Mouse (Mus musculus) kidney, embryonic 16.5 days (tissue): Measurements from ENCODE around the gene Atad3a. TPM values are rescaled to one million over a fixed set of nuclear protein-coding genes. Genes with fewer than 3 reads are reported as not detected.
"Not testable (repeated sequence)": the region's sequence is repeated elsewhere in the genome, so short reads cannot be mapped to it uniquely, and the experiment has no call there.

Source experiments
- ATAC-seq: fragments of 200-750 bp; cut with Nextera tagmentation; 2 replicates; pipeline ENCODE4 v1.8.0; 2017; ENCODE audit warnings: moderate TSS enrichment; ENCODE audit not compliant: low FRiP score, low TSS enrichment
- H3K27ac ChIP-seq: fragments of 300-500 bp; sonication (generic); 2 replicates; pipeline ENCODE4 v1.5.1; 2014; ENCODE audit warnings: low read length
- H3K27me3 ChIP-seq: fragments of 300-500 bp; sonication (generic); 2 replicates; pipeline ENCODE4 v1.6.1; 2014; ENCODE audit warnings: low read length, control low read depth, mixed read lengths; ENCODE audit not compliant: insufficient read depth
- H3K36me3 ChIP-seq: fragments of 300-500 bp; sonication (generic); 2 replicates; pipeline ENCODE4 v1.6.1; 2014; ENCODE audit warnings: low read length, control low read depth, mixed read lengths; ENCODE audit not compliant: insufficient read depth
- H3K4me1 ChIP-seq: fragments of 300-500 bp; sonication (generic); 2 replicates; pipeline ENCODE4 v1.6.1; 2014; ENCODE audit warnings: low read length, control low read depth, mixed read lengths; ENCODE audit not compliant: insufficient read depth
- H3K4me2 ChIP-seq: fragments of 300-500 bp; sonication (generic); replicated peaks from 2 replicates; pipeline ENCODE4 v1.6.1; 2014; ENCODE audit warnings: low read depth, low read length
- H3K4me3 ChIP-seq: fragments of 300-500 bp; sonication (generic); 2 replicates; pipeline ENCODE4 v1.5.1; 2014; ENCODE audit warnings: mild to moderate bottlenecking, low read length
- H3K9ac ChIP-seq: fragments of 300-500 bp; sonication (generic); replicated peaks from 2 replicates; pipeline ENCODE4 v1.6.1; 2014; ENCODE audit warnings: low read length
- H3K9me3 ChIP-seq: fragments of 300-500 bp; sonication (generic); 2 replicates; pipeline ENCODE4 v1.6.1; 2016; ENCODE audit warnings: low read length, control low read depth
- WGBS: fragments of 180-500 bp; shearing (Covaris S2); extraction: QIAGEN DNeasy Blood & Tissue Kit; methylation state at CpG from one replicate; pipeline ENCODE4 v1.1.7; 2014; 5-methylcytosine and 5-hydroxymethylcytosine counted together
- polyA plus RNA-seq: library from polyadenylated mRNA; unstranded; fragments of >200 nt; fragmentation: Nextera tagmentation; extraction: Ambion mirVana; gene quantifications from 2 replicates; pipeline ENCODE4 v1.2.1, GENCODE M21; 2015

Atad3a gene
- polyA plus RNA-seq, 1 experiment from 2014 or later: 142 TPM

- not testable (repeated sequence) for H3K9me3 ChIP-seq, H3K4me3 ChIP-seq, H3K9ac ChIP-seq, H3K27ac ChIP-seq, ATAC-seq, H3K36me3 ChIP-seq, H3K27me3 ChIP-seq, H3K4me2 ChIP-seq
- WGBS: 77% methylated on average over 4 of the region's 4 CpGs
- peaks cover 21% of the 10 kb centered on the region for H3K4me1 ChIP-seq
Observed at GRCm38 (mm10) chr4:155788833-155789232, 27.9 kb upstream of the Atad3a start.

GRCm38 (mm10) chr4:155788300-155788699, 27.4 kb upstream of the Atad3a start:
- Histone ChIP-seq H3K9me3 (no peaks in the 10 kb centered on the region), H3K27ac (no peak overlapping the region), H3K4me2 (no peak overlapping the region), H3K9ac (no peak overlapping the region), H3K36me3 (no peaks in the 10 kb centered on the region), H3K27me3 (no peaks in the 10 kb centered on the region), H3K4me1 (peaks cover 24% of the 10 kb centered on the region), H3K4me3 (no peak overlapping the region)
- ATAC-seq: no peak
- 90% methylated on average over 3 of the region's 3 CpGs for WGBS

- Histone ChIP-seq H3K4me1 (peaks cover 15% of the 10 kb centered on the region), H3K27me3 (no peaks in the 10 kb centered on the region), H3K9me3 (no peaks in the 10 kb centered on the region), H3K4me3 (peak within 1 kb of the TSS; percentile 56), H3K9ac (peak within 1 kb of the TSS; percentile 80), H3K4me2 (peak within 1 kb of the TSS; percentile 75), H3K27ac (no peak within 1 kb of the TSS), H3K36me3 (no peaks in the 10 kb centered on the region)
- ATAC-seq: no peak
- WGBS: 72% methylated on average over 5 of the region's 5 CpGs
Observed at GRCm38 (mm10) chr4:155785819-155786218, 24.9 kb upstream of the Atad3a start, which contains the start of gene Tmem88b. TSS of gene Tmem88b (minus strand) at chr4:155785874.

GRCm38 (mm10) chr4:155785246-155785645, 24.4 kb upstream of the Atad3a start:
- no peak overlapping the region for H3K27ac ChIP-seq
- no peak for ATAC-seq
- no peak overlapping the region for H3K4me2 ChIP-seq
- no peak overlapping the region for H3K4me3 ChIP-seq
- H3K9me3 ChIP-seq: no peaks in the 10 kb centered on the region
- no peaks in the 10 kb centered on the region for H3K27me3 ChIP-seq
- peaks cover 15% of the 10 kb centered on the region for H3K4me1 ChIP-seq
- 81% methylated on average over 10 of the region's 10 CpGs for WGBS
- H3K9ac ChIP-seq: no peak overlapping the region
- H3K36me3 ChIP-seq: no peaks in the 10 kb centered on the region

- peak overlapping the region; percentile 80 for H3K9ac ChIP-seq
- no peaks in the 10 kb centered on the region for H3K9me3 ChIP-seq
- H3K27me3 ChIP-seq: no peaks in the 10 kb centered on the region
- H3K4me2 ChIP-seq: peak overlapping the region; percentile 75
- peaks cover 15% of the 10 kb centered on the region for H3K4me1 ChIP-seq
- H3K36me3 ChIP-seq: no peaks in the 10 kb centered on the region
- H3K27ac ChIP-seq: peak overlapping the region; percentile 66
- H3K4me3 ChIP-seq: peak overlapping the region; percentile 56
- WGBS: under 1% methylated on average over 52 of the region's 52 CpGs
- peak; percentile 90 for ATAC-seq
Observed at GRCm38 (mm10) chr4:155784081-155784701, 23.3 kb upstream of the Atad3a start.

- Histone ChIP-seq H3K36me3 (no peaks in the 10 kb centered on the region), H3K4me2 (peak overlapping the region; percentile 75), H3K9ac (peak overlapping the region; percentile 80), H3K4me1 (peaks cover 15% of the 10 kb centered on the region), H3K9me3 (no peaks in the 10 kb centered on the region), H3K27me3 (no peaks in the 10 kb centered on the region), H3K27ac (no peak overlapping the region; the same call in 1 of the 2 replicates), H3K4me3 (peak overlapping the region; percentile 56)
- ATAC-seq: no peak
- WGBS: 39% methylated on average over 16 of the region's 16 CpGs
Observed at GRCm38 (mm10) chr4:155783486-155784080, 22.7 kb upstream of the Atad3a start.

- ATAC-seq: peak; percentile 55; the same call in 1 of the 2 replicates
- Histone ChIP-seq H3K4me1 (peaks cover 21% of the 10 kb centered on the region), H3K27me3 (no peaks in the 10 kb centered on the region), H3K9me3 (no peaks in the 10 kb centered on the region), H3K36me3 (no peaks in the 10 kb centered on the region), H3K4me2 (no peak overlapping the region), H3K27ac (peak overlapping the region; percentile 46; the same call in 1 of the 2 replicates), H3K9ac (0 out of 2 replicates have a peak overlapping the region, but pooled peaks have one; percentile 22), H3K4me3 (no peak overlapping the region)
- WGBS: 13% methylated on average over 6 of the region's 6 CpGs
Observed at GRCm38 (mm10) chr4:155780895-155781294, 20.0 kb upstream of the Atad3a start.

- no peaks in the 10 kb centered on the region for H3K36me3 ChIP-seq
- 84% methylated on average over 4 of the region's 4 CpGs for WGBS
- no peak for ATAC-seq
- no peak overlapping the region for H3K27ac ChIP-seq
- H3K9me3 ChIP-seq: no peaks in the 10 kb centered on the region
- no peak overlapping the region for H3K4me2 ChIP-seq
- H3K9ac ChIP-seq: no peak overlapping the region
- no peaks in the 10 kb centered on the region for H3K27me3 ChIP-seq
- no peak overlapping the region for H3K4me3 ChIP-seq
- H3K4me1 ChIP-seq: peaks cover 29% of the 10 kb centered on the region
Observed at GRCm38 (mm10) chr4:155779498-155779897, 18.6 kb upstream of the Atad3a start.

GRCm38 (mm10) chr4:155777816-155778215, 16.9 kb upstream of the Atad3a start:
- Histone ChIP-seq H3K27ac (no peak overlapping the region), H3K4me3 (no peak overlapping the region), H3K4me1 (peaks cover 28% of the 10 kb centered on the region), H3K9ac (no peak overlapping the region), H3K27me3 (peaks cover 5% of the 10 kb centered on the region; the same call in 1 of the 2 replicates), H3K36me3 (no peaks in the 10 kb centered on the region), H3K4me2 (no peak overlapping the region), H3K9me3 (no peaks in the 10 kb centered on the region)
- 89% methylated on average over 2 of the region's 2 CpGs for WGBS
- no peak for ATAC-seq
